Mouse (Mus musculus) lung, postnatal 0 days (tissue): ENCODE data around the gene Clip2.

Experiments
- CTCF ChIP-seq: IDR thresholded peaks from 2 replicates; pipeline ENCODE4 v1.5.1; 2016; ENCODE audit warnings: antibody characterized with exemption, mild to moderate bottlenecking
- EP300 ChIP-seq: IDR thresholded peaks from 2 replicates; pipeline ENCODE4 v1.6.1; 2016; ENCODE audit warnings: antibody characterized with exemption, mild to moderate bottlenecking, control low read depth

GRCm38 (mm10) chr5:134510266-134510665 lies 42.0 kb downstream of the Clip2 start:
- TF ChIP-seq CTCF = no peak
- no peak for TF ChIP-seq EP300
